Mouse (Mus musculus) bone marrow macrophage, adult 2 months (primary cell): Measurements from ENCODE around the gene Ttbk2.

Source experiments
- CTCF ChIP-seq: IDR thresholded peaks from 2 replicates; pipeline ENCODE4 v1.5.1; 2012; ENCODE audit warnings: low read depth, mild to moderate bottlenecking, low read length, moderate library complexity
- POLR2A ChIP-seq: IDR thresholded peaks from 2 replicates; pipeline ENCODE4 v1.6.1; 2012; ENCODE audit warnings: mild to moderate bottlenecking, low read depth, low read length, borderline replicate concordance

GRCm38 (mm10) chr2:120770265-120770935 is 80.0 kb downstream of the Ttbk2 start:
- no peak for TF ChIP-seq CTCF
- no peak for TF ChIP-seq POLR2A
